Mouse (Mus musculus) forelimb bud, embryonic 11.5 days (tissue): Measurements from ENCODE around the gene Cgref1.

ENCODE experiments used
- DNase-seq: peaks from one replicate; pipeline ENCODE4 v3.0.0-alpha.2; 2012; ENCODE audit warnings: low read depth, low spot score

Gene Cgref1

DNA sequence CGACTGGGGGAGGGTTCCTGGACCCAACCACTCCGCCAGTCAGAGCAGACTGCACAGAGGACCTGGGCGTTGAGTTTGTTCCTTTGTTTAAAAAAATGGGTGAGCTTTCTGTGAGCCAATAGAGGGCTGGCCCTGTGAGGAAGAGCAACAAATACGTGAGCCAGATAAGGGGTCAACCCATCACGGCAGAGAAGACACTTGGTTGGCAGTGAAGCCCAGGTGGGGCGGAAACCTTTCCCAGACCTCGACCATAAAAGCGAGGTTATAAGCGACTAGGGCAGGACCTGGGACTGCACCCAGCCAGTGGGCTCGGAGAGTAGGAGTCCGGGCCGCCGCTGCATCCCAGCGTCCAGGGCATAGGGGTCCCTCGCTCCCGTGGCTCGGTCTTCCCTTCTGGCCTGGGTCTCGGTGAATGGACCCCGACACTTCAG is 58.0 kb downstream of the Cgref1 start:
- DNase-seq: peak; percentile 83

DNA sequence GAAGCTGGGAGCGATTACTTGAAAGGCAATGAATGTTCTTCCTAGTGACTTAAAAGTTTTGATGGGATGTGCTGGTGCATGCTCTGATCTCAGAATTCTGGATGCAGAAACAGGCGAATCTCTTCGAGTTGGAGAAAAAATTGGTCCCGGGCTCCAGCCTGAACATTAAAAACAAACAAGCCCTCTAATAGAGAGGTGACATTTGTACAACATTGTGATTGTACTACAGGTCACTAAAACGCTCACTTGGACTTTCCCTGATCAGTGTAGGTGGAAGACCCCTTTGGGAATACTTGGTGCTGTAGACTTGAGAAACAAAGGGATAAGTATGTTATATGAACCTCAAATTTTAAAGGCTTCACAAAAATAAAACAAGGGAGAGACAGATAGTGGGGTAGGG is 58.7 kb downstream of the Cgref1 start:
- DNase-seq: no peak

DNA sequence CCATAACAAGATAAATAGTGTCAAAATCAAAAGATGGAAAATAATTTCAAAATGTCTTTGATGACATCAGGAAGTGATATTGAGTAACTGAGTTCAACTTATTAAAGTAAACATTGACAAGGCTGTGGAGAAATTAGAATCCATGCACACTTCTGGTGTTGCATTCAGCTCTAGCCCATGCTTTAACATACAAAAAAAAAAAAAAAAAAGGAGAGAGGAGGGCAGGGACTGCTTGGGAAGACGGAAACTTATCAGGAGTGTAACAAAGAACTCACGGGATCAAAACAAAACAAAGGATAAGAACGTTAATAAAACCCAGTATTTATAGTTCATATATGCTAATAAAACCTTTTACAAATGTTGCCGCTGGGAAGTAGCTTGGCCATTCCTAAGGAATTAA is 59.2 kb downstream of the Cgref1 start:
- no peak for DNase-seq
